23 mouse cellular contexts compared by ENCODE assay signal in genomic region chr5:16028881-16029280, GRCm38 (mm10).
"Had no signal": no experiment of that assay in that cellular context is flagged by ENCODE, and none has a peak within 500 bp of the region (broad histone marks: within the 10 kb centered on the region; RNA-seq: fewer than 3 reads in every experiment).

No protein-coding gene starts in this region.

- H3K27ac ChIP-seq: liver, embryonic 12.5 days; liver, embryonic 15.5 days; lung, embryonic 15.5 days; neural tube, embryonic 12.5 days; neural tube, embryonic 15.5 days; stomach, postnatal 0 days had no signal

- H3K9me3 ChIP-seq: liver, embryonic 12.5 days; liver, embryonic 15.5 days; lung, embryonic 15.5 days; megakaryocyte, embryonic 14.5 days; neural tube, embryonic 12.5 days; neural tube, embryonic 15.5 days had no signal

- H3K9ac ChIP-seq: liver, embryonic 12.5 days; liver, embryonic 15.5 days; lung, embryonic 15.5 days; neural tube, embryonic 12.5 days; neural tube, embryonic 15.5 days had no signal

- H3K27me3 ChIP-seq: liver, embryonic 12.5 days; liver, embryonic 15.5 days; lung, embryonic 15.5 days; megakaryocyte, embryonic 14.5 days; neural tube, embryonic 12.5 days; neural tube, embryonic 15.5 days had no signal

- H3K4me1 ChIP-seq: liver, embryonic 12.5 days; liver, embryonic 15.5 days; lung, embryonic 15.5 days; megakaryocyte, embryonic 14.5 days; neural tube, embryonic 12.5 days; neural tube, embryonic 15.5 days had no signal

- DNase-seq: kidney, adult 18-20 months; kidney, adult 9 months; kidney, postnatal 14 days; kidney, postnatal 4 days; left cerebral cortex, postnatal 4 days; liver; lung, adult 18-20 months; lung, postnatal 10 days; lung, postnatal 36 days; right cerebral cortex, adult 18-20 months; right cerebral cortex, postnatal 14 days; right cerebral cortex, postnatal 4 days; thymus, adult 2 months; thymus, postnatal 14 days; thymus, postnatal 4 days had no signal

- H3K4me2 ChIP-seq: liver, embryonic 12.5 days; liver, embryonic 15.5 days; lung, embryonic 15.5 days; neural tube, embryonic 12.5 days; neural tube, embryonic 15.5 days had no signal

- H3K4me3 ChIP-seq: liver, embryonic 12.5 days; liver, embryonic 15.5 days; lung, embryonic 15.5 days; megakaryocyte, embryonic 14.5 days; neural tube, embryonic 12.5 days; neural tube, embryonic 15.5 days had no signal

- ATAC-seq: intestine, embryonic 16.5 days; liver, embryonic 12.5 days had no signal

- H3K36me3 ChIP-seq: liver, embryonic 12.5 days; liver, embryonic 15.5 days; lung, embryonic 15.5 days; neural tube, embryonic 12.5 days; neural tube, embryonic 15.5 days had no signal
